Mouse (Mus musculus) c-Kit-negative CD71-positive TER-119-positive erythroid progenitor cells, embryonic 14.5 days (primary cell): ENCODE results near the gene Npas3.

Source experiments
- DNase-seq: peaks from one replicate; pipeline ENCODE4 v3.0.0-alpha.2; 2013; ENCODE audit warnings: low read depth, low spot score

Npas3 gene

DNA sequence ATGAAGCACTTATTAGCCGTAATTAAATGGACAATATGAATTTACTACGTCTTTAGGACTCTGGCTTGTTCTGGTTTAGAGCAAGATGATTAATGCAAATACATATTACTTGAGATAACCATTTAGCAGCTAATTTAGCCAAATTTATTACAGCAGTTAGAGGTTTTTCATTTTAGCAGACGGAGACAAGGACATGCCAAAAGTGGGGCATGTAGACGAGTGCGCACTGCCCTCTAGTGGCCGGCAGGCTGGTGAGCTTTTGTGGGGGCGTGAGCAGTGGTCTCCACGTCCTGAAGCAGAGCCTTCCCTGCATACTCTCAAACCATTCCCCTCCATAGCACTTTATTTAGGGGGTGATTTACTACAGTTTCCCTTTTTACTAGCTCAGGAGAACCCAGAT lies 812.3 kb downstream of the Npas3 start:
- DNase-seq = no peak

DNA sequence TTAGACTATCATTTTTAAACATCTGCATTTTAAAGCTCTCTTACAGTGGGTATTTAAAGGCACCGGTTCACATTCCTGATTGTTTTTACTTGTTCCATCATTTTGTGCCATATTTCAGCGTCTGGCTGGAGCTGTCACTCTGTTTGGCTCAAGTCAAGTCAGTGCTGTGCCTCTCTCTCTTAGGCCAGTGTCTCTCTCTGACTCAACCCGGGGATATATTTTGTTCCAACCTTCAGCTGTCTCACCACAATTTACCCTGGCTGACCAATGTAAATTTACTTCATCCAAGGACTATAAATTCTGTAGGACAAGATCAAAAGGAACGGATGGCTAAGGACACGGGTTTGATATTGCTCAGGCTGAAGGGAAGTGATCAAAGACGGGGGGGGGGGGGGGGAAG lies 812.7 kb downstream of the Npas3 start:
- DNase-seq = no peak

DNA sequence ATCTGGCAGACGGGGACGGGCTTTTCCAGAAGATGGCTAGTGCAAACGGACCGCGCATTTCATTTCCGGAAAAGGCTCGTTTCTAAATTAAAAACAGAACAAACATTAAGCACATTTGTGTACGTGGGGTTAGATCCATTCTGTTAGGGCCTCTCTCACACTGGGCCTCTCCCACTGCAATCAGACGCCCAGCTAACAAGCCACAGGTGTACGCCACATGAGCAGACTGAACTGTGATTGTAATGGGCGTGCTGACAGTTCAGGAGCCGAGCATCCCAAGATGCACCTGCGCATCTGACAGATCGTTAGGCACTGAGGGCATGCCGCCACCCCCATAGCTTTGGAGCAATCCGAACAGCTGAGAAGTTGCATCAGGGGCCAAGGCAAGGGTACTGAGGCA lies 816.5 kb downstream of the Npas3 start:
- DNase-seq = no peak

DNA sequence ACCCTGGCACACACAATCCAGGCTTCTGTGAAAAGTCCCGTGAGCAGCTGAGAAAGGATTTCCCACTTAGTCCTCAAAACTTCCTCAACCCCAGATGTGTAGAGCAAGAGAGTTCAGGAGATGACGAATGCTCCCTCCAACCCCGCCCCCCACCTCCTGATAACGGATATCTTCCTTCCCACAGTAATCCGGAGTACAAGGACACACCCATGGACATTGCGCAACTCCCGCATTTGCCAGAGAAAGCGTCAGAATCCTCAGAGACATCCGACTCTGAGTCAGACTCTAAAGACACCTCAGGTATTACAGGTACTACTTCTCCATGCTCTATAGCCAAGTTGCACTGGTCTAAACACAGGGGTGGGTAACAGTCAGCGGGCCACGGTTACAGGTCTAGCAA lies 817.1 kb downstream of the Npas3 start:
- DNase-seq = no peak

DNA sequence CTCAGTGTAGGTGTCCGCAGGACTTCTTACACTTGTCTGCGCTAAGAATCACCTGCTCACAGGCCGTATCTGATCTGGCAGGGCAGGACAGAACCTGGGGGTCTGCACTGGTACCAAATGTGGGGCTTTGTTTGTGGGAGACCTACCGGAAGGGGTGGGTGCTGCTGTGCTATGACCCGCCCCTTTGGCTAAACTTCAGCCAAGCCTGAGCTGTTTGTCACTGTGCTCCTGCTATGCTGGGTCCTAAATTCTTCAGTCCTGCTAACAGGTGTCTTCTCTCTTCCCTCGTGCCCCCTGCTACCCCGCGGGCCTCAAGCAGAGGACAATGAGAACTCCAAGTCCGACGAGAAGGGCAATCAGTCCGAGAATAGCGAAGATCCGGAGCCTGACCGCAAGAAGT lies 818.9 kb downstream of the Npas3 start:
- no peak for DNase-seq

DNA sequence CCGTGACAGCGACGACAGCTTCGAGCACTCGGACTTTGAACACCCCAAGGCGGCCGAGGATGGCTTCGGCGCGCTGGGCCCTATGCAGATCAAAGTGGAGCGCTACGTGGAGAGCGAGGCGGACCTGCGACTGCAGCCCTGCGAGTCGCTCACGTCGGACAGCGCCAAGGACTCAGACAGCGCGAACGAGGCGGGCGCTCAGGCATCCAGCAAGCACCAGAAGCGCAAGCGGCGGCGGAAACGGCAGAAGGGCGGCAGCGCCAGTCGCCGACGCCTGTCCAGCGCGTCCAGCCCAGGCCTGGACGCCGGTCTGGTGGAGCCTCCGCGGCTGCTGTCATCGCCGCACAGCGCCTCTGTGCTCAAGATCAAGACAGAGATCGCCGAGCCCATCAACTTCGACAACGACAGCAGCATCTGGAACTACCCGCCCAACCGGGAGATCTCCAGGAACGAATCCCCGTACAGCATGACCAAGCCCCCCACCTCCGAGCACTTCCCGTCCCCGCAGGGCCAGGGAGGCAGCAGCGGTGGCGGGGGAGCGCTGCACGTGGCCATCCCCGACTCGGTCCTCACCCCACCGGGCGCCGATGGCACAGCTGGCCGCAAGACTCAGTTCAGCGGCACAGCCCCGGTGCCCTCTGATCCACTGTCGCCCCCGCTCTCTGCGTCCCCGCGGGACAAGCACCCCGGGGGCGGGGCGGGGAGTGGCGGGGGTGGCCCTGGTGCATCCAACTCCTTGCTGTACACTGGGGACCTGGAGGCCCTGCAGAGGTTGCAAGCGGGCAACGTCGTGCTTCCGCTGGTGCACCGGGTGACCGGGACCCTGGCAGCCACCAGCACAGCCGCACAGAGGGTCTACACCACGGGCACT lies 819.6 kb downstream of the Npas3 start:
- no peak for DNase-seq

DNA sequence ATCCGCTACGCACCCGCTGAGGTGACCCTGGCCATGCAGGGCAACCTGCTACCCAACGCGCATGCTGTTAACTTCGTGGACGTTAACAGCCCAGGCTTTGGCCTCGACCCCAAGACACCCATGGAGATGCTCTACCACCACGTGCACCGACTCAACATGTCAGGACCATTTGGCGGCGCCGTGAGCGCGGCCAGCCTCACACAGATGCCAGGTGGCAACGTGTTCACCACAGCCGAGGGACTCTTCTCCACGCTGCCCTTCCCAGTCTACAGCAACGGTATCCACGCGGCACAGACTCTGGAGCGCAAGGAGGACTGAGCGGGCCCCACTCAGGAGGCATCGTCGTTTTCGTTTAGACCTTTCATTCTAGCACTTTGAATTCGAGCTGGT lies 820.3 kb downstream of the Npas3 start:
- no peak for DNase-seq

DNA sequence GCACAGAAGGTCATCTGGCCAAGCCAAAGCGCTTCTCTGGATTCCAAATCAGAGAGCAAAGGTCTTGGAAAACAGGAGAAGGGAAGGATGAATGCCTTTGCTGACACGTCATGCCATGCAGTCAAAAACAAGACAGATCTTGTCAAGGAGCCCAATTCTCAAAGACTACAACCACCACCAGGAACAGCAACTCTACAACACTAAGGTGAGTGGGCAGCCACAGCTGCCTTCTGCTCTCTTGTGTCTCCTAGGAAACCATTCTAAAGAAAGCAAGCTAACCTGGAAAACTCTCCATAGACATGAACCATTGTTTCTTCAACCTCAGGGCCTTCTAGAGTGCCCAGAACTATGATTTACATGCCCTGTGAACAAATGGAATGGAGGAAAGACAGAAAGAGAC lies 825.5 kb downstream of the Npas3 start:
- DNase-seq = no peak

DNA sequence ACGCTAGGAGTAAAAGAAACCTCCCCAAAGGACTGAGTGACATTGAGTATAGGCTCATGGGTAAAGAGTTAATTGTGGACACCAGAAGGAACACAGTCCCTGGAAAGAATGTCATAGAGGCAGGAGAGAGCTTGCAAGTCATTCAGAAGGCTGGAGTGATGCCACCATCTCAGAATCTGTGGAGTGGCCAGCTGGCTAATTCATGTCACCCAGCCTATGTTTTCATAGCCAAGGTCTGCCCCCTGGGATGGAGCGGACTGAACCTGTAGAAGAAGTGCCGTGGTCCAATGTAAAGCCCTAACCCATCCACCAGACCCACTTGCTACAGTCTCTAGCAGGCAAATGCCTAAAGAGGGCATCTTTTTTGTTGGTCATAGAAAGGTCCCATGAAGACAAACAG lies 832.5 kb downstream of the Npas3 start:
- no peak for DNase-seq

DNA sequence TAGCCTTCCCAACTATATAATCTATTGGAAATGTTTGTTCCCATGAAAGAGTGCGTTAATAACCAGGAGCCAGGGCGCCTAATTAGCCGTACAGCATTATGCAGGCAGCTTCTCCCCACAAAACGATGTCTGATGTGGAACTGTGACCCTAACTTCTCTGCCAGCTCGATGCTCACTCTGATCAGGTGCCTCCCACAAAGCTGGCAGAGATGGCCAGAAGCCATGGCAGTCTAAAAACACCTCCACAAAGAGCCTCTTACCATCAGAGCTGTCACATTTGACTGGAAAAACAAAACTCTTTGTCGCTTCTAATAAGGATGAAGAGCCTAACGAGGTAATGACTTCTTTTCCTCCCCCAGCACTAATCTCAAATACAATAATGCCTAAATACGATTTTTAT lies 845.3 kb downstream of the Npas3 start:
- no peak for DNase-seq

DNA sequence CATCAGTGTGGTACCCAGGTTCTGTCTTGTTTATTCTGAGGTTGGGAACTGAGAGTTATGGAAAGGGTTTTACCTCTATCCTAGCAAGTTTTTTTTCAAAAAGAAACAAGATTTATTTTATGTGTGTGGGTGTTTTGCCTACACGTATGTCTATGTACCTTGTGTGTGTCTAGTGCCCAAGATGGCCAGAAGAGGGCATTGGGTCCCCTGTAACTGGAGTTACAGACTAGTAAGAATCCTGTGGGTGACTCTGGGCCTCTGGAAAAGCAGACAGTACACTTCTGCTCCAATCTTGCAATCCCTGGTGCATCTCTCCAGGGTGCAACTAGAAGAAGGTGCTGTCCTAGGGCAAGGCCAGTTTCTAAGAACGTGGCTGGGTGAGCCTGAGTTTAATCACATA lies 848.0 kb downstream of the Npas3 start:
- DNase-seq = no peak

DNA sequence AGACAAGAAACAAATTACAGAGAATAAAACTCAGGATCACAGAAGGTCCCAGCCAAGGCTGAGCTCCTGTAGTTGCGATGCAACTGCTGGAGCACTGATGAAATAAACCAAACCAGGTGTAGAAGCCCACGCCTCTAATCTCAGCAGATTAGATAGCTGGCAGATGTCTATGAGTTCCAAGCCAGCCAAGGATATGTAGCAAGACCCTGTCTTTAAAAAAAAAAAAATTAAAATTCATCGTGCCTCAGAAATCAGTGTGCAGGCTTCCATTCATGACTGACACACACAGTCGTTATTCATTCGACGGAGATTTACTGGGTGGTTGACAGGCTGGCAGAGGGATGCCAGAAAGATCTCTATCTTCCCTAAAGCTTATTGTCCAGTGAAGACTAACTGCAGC lies 849.7 kb downstream of the Npas3 start:
- no peak for DNase-seq

DNA sequence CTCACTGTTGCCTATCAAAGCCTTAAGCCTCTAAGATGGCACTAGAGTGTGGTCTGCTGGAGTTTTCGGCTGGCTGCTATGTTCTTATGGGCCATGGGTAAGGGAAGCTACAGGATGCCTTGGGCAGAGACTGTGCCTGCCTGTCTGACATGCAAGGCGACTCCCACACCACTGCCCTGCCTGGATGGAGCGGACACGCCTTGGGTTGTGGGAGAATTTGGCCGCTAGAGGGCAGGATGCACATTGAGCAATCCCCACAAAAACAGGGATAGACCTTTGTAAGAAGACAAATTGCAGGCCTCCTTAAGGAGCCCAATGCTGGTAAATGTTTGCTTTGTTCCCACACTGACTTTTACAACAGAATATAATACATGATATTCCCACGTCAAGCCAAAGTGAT lies 850.3 kb downstream of the Npas3 start:
- DNase-seq = no peak

DNA sequence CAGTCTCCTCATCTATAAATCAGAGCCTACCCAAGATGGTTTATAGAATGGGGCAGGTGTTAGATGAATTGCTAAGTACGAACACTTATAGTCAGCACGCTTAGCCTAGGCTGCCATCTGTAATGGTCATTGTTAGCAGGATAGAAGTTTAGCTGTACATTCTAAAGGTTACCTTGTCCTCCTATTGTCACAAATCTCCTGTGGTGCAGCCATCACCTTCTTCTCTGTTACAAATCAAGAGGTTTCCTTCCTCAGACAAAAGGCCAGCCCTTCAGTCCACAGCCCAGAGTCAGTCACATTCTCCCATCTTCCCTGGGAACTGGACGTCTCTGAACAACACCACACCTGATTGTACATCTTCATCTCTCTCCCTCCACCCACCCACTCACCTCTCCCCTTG lies 851.0 kb downstream of the Npas3 start:
- DNase-seq = no peak

DNA sequence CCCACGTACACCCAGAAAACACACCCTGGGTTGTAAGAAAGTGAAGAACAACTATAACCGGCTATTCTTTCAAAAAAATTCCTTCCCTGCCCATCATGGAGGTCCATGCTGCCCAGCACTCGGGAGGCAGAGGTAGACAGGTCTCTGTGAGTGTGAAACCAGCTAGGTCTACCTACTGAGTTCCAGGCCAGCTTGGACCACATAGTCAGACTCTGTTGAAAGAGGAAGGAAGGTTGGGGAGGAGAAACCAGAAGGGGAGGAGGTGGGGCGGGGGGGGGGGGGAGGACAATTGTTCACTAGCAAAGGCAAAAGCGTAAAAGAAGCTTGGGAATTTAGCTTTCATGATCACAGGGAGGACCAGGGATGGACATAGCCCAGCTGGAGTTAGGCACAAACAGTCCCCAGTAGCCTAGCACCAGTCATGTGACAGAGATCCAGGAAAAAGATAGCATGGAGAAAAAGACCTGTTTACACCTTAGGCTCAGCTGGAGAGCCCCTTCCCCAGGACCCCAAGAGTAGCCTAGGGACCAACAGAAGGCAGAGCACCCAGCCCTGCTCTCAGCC lies 852.9 kb downstream of the Npas3 start:
- DNase-seq = no peak

DNA sequence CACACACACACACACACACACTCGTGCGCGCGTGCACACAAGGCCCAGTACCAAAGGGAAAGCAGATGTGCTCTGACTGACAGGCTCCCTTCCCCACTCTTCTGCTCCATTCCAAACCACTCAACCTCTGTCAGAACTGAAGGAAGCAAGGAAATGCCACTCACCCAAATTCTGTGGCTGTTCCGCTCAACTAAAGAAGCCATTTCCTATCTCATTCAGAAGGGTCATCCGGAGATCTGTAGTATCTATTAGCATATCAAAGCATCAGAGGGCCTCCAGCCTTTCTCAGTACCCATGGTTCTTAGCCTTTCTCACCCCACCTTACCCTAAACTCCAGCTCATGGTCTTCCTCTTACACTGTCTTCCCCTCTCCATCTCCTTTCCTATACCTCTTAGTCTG lies 854.0 kb downstream of the Npas3 start:
- DNase-seq = no peak

DNA sequence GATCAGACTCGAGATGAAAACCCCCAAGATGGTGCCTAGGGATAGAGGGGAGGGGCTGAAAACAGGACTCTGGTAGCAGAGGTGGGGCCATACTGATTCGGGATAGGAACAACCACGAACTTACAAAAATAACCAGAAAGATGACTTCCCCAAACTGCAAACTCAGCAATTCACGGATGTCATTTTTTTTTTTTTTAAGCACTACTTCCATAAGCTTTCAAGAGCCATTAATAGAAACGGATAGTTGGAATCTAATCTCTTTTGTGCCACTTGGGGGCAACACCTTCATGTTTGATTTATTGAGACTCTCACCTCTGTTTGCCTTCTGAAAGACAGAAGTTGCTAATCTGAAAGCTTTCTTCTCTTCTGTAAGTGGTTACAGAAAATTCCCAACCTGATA lies 857.1 kb downstream of the Npas3 start:
- DNase-seq = no peak

DNA sequence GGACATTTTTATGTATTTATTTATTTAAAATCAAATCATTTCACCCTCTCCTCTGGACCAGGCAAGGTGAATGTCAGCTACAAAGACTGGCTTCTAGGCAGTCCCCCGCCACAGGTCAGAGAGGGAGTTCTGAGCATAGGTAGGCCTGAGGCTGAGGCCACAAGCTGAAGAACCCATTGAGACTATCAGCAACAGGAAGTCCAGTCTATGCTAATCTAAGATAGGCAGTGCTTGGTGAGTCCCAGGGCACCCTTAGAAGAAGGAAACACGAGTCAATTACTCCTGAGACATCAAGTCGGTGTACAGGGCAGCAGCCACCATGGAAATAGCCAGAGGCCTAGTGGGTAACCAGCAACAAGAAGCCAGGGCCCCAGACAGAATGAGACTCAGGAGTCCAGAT lies 857.5 kb downstream of the Npas3 start:
- no peak for DNase-seq

DNA sequence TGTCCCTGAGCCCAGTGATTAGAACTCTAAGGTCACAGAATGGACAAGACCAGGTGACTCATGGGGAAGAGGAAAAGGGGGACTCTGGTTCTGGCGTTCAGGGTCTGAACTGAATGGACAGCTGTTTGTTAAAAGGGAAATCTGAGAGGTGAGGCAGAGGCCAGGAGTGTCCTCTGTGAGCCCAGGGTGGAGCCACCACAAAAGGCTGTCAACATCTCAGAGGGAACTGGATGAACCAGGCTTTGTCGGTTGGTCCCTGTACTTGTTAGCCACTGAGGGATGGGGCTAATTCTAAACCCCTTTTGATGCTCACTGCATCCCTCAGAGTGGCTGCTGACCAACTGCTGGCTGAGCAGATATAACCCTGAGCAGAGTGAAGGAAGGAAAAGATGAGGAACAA lies 861.9 kb downstream of the Npas3 start:
- DNase-seq = no peak

DNA sequence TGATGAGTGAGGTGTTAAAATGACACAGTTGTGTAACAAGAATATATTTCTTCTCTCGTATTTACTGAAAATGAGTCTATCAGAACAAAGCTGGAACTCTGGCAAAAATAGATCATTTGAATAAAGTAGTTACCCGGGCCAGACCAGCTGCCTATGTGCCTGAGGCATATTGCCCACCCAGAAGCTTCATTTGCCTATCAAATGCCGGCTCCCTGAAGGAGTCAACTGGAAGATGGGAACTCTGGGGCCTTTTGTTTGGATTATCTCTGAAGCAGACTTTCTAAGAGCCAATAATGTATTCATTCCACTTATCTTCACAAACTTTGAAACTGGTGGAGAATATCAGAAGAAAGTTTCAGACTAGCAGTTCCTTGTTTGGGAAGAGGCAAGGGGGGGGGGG lies 862.5 kb downstream of the Npas3 start:
- no peak for DNase-seq

DNA sequence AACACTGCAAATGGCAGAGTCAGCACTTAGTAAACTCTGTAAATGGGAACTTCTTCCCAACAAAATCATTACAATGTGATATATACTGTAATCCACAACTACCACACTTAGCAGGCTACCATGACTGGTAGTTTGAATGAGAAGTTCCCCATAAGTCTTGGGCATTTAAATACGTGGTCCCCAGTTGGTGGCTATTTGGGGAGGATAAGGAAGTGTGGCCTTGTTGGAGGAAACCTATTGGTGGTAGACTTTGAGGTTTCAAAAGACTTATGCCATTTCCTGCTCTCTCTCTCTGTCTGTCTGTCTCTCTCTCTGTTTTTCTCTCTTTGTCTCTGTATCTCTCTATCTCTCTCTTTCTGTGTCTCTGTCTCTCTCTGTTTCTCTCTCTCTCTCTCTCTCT lies 871.9 kb downstream of the Npas3 start:
- no peak for DNase-seq

DNA sequence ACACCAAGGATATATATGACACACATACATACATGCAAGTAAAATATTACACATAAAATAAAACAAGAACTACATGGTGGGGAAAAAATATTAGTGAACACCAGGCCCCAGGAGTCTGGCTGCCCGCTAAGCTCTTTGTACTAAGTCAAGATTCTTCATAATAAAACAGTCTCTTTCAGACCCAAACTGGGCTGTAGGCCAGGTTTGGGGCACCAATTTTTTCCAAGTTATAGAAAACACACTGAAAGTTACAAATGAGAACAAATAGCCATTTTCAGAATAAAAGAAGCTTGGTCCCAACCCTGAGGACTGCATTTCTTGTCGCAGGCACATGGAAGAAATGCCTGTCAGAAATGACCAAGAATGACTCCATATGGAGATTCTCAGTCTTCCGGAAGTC lies 872.8 kb downstream of the Npas3 start:
- no peak for DNase-seq
